Mouse (Mus musculus) colon, adult 2 months (tissue): ENCODE measurements around the gene Tmem251. TPM values are rescaled to one million over a fixed set of nuclear protein-coding genes. Genes with fewer than 3 reads are reported as not detected.

Source experiments
- polyA plus RNA-seq: library from polyadenylated mRNA; depleted of rRNA; stranded (reverse); fragments of >200 nt; gene quantifications from 2 replicates; pipeline ENCODE4 v1.2.3, GENCODE M21; 2012; rRNA removed

Tmem251 gene
- polyA plus RNA-seq: 1.7 and 1.9 TPM in 2 replicates

DNA sequence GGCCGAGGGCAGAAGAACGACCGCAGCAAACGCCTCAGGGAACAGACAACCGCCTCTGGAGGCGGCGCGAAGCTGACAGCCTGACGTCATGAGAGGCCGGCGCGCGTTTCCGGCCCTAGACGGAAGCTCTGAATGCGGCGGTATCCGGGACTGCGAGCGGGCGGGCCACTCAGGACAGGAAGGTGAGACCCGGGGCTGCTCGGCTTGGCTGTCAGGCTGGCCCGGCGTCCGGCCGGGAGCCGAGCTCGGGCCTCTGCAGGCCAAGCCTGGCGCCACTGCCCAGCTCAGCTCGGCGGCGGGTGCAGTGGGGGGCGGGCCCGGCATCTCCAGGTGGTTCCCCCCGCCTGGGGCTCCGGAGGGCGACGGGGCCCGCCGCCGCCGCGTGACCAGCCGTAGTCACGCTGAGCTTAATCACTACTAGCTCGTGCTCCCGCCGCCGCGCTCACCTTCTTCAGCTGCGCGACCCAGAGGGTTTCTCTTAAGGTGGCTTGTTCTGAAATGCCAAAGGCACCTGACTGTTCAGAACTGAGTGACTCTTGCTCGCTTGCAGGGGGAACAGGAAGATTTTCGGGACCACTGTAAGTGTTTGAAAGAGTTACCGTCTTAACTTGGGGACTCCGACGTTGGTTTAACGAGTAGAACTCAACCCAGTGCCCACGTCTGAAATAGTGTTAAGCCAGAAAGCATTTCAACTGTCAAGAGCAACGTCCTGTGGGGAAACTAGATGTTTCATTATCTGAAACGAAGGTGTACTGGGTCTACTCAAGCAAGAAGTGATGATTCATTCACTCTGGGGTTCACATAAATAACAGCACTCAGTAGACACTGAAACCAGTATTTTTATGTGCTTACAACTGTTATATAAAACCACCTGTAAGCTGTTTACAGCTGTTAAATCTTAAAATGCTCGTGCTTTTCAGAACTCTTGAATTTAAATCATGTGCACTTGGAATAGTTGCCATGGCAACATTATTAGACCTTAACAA is at the start of gene Tmem251, which contains the start of gene Moap1:
TSS of gene Tmem251 (plus strand) at position 174 of the 986 bp plus-strand sequence.
TSS of gene Moap1 (minus strand) at position 73 of the 986 bp plus-strand sequence.

DNA sequence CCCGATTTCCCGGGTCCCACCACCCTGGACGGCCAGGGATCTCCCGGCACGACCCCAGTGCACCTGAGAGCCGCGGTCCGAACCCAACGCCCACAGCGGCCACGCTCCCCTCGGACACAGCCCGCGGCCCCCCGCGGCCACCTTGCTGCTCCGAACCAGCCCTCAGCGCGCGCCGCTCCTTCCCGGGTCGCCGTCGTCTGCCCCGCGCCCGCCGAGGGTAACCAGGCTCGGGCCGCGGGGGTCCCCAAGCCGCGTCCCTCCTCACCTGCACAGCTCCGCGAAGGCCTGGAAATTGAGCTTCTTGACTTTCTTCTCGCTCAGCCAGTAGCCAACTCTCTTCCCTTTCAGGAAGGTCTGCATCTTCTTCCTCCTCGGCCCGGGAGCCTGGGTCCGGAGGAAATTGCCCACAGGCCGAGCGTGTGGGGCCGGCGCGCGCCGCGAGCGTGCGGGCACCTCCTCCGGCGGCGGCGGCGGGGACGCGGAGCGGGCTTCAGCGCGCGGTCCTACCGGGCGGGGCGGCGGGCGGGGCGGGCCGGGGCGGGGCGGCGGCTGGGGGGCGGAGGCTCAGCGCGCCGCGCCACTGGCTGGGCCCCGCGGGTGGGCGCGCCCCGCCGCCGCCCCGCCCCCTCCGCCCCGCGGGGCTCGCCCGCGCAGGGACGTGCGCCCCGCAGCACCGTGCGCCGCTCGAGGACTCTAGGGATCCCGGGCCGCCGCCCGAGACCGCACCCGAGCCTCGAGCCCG is 38.9 kb upstream of the Tmem251 start, which contains the start of gene Itpk1:
TSS of gene Itpk1 (minus strand) at position 474 of the 742 bp plus-strand sequence.

GRCm38 (mm10) chr12:102757689-102758402 is 14.3 kb downstream of the Tmem251 start, which contains the start of the genes Gm28051, Gon7 and Ubr7:
TSS of gene Gm28051 (minus strand) at chr12:102757765.
TSS of gene Gon7 (minus strand) at chr12:102757803.
TSS of gene Ubr7 (plus strand) at chr12:102757967.

DNA sequence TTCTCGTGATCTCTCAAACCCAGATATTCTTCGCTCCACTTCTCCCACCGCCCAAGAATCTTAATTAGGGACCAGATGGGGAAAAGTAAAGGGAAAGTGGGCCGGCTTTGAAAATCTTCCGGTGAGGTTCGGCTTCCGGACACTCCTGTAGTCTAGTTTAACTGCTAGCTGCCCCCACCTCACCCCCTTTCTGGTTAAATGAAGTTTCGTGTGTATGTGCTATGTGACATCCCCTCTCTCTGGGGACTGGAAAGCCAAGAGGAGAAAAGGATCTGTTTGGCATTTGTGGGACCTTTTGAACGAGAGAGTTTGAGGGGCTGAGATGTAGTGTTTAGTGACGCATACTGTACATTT is 14.8 kb downstream of the Tmem251 start, which contains the start of gene Gm20604:
TSS of gene Gm20604 (minus strand) at position 270 of the 354 bp plus-strand sequence.

Other genes with a start within 250 kb of the Tmem251 start
- gene Chga, start 188.8 kb upstream of the Tmem251 start, polyA plus RNA-seq: 133 and 160 TPM in 2 replicates
- 149 and 151 TPM in 2 replicates for gene Itpk1, start 38.8 kb upstream of the Tmem251 start, polyA plus RNA-seq
- gene Moap1, start 101 bp upstream of the Tmem251 start, polyA plus RNA-seq: 0.41 and 1.4 TPM in 2 replicates
- gene Gm28051, start 14.0 kb downstream of the Tmem251 start, polyA plus RNA-seq: not detected in 2 replicates
- 21.5 and 28.7 TPM in 2 replicates for gene Gon7, start 14.0 kb downstream of the Tmem251 start, polyA plus RNA-seq
- 9.5 and 9.7 TPM in 2 replicates for gene Ubr7, start 14.2 kb downstream of the Tmem251 start, polyA plus RNA-seq
- 2.1 and 2.3 TPM in 2 replicates for gene Gm20604, start 14.9 kb downstream of the Tmem251 start, polyA plus RNA-seq
- 13.0 and 13.8 TPM in 2 replicates for gene Btbd7, start 134.7 kb downstream of the Tmem251 start, polyA plus RNA-seq
- gene Cox8c, start 155.6 kb downstream of the Tmem251 start, polyA plus RNA-seq: not detected in 2 replicates
- 0.82 and 0.94 TPM in 2 replicates for gene Unc79, start 205.1 kb downstream of the Tmem251 start, polyA plus RNA-seq